Mouse (Mus musculus) telencephalon, adult 2 months (tissue): ENCODE results near the gene Srrm1.
"Not testable (repeated sequence)": the region's sequence is repeated elsewhere in the genome, so short reads cannot be mapped to it uniquely, and the experiment has no call there.

Source experiments
- DNase-seq: peaks from one replicate; pipeline ENCODE4 v3.0.0-alpha.2; 2011; ENCODE audit warnings: low read depth, low spot score

Srrm1 gene

GRCm38 (mm10) chr4:135301166-135301565, 52.0 kb downstream of the Srrm1 start:
- DNase-seq = no peak

DNA sequence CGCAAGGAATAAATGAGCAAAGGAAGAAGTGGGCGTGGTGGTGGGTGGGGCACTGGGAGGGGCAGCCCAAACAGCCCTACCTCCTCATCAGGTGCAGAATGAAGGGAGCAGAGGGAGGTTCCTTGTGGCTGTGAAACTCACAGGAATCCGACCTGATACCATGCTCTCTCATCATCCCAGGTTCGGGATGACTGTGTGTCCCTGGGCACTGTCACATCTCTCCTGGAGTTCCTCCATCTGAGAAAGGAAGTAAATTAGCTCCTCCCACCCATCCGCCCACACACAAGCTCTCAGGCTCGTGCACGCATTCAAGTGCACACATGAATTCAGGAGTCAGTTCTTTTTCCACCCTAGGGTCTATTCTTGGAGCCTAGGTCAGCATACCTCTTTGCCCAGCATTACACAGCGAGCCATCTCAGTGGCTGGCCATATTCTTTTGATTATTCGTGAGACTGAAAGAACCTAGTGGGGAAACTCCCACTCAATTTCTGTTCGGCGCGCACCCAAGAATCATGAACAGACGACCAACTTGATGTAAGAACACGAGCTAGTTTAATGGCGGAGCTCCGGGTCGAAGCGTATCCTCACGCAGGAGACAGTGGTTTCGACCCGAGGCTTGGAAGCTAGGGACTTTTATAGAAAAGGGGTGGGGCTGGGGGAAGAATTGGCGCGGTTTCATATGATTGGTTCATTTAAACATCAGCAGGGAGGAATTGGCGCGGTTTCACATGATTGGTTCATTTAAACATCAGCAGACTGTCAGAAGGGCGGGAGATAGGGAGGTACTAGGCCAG, 52.7 kb downstream of the Srrm1 start:
- no peak for DNase-seq

GRCm38 (mm10) chr4:135298680-135299079, 54.4 kb downstream of the Srrm1 start:
- DNase-seq = no peak

GRCm38 (mm10) chr4:135297931-135298546, 55.1 kb downstream of the Srrm1 start:
- DNase-seq = peak; percentile 83

DNA sequence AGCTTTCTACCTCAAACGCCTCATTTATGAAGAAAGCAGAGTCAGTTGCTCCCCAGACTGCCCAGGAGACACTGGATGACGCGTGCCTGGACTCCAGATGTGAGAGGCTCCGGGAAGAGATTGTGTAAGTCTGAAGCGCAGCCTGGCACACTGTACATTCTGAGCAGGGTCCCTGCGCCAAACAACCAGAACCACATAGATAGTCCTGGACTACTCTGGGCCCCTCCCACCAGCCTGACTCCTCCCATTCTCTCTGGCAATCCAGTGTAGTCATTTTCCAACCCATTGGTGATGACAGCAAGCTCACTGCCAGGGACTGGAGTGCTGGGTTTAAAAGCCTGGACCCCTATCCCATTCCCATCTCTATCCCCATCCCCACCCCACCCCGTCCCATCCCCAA, 56.0 kb downstream of the Srrm1 start:
- DNase-seq = no peak

DNA sequence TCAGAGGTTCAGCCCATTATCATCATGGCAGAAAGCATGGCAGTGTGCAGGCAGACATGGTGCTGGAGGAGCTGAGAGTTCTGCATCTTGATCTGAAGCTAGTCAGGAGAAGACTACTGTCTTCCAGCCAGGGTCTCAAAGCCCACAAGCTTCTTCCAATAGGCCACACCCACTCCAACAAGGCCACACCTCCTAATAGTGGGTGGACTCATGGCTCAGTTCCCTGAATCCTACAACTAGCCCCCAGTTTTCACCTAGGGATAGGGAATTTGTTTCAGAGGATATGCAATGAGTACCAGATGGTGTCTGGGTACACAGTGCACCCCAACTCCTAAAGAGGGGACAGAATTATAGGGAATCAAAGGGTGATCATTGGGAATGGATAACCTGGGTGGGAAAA, 56.6 kb downstream of the Srrm1 start:
- no peak for DNase-seq

GRCm38 (mm10) chr4:135293813-135294212, 59.3 kb downstream of the Srrm1 start:
- DNase-seq = no peak

GRCm38 (mm10) chr4:135292477-135293089, 60.5 kb downstream of the Srrm1 start:
- DNase-seq = no peak

DNA sequence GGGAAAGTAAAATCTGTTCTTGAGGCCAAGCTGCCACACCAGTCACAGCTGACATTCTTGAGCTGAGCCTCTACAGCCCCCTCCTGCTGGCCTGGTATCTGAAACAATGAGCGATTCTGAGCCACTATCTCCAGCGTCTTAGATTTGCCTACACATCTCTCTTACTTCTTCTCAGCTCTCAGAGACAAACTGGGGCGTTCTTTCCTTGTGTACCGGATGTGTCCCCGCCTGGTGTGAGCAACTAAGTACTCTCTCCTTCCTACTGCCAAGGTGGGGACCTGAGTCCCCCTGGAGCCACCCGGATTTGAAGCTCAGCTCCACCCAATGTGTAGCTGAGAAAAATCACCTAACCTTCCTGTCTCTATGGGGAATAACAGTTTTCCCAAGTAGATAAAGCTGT, 61.3 kb downstream of the Srrm1 start:
- DNase-seq = no peak

DNA sequence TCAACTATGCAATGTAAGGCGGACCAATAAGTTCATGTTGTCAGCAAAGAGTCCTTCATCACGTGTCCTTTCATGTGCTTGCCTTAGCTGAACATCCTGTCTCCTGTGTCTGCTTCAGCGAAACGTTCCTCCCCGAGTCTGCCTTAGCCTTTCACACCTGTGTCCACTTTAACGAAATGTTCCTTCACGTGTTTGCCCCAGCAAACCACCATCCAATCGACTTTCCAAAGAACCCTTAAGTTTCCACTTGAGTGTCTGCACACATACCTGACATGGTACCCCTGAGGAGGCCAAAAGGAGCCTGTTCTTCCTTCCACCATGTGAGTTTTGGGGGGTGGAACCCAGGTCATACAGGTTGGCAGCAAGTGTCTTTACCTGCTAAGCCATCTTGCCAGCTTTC, 61.9 kb downstream of the Srrm1 start:
- DNase-seq = no peak

DNA sequence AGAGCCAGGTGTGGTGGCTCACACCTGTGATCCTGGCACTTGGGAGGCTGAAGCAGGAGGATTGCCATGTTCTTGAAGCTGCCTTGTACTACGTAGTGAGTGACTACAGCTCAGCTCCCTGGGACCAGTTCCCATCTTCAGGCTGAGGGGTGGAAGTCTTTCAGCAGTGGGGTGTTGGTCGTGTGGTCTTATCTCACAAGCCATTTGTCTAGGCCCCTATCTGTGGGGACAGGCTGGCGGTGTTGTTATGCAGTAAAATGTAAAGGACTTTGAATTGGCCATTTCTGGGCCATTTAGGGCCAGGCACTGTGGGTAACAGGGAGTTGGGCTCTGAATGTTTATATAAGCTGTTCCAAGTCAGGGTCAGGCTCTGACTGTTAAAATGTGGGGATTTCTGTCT, 65.1 kb downstream of the Srrm1 start:
- no peak for DNase-seq

DNA sequence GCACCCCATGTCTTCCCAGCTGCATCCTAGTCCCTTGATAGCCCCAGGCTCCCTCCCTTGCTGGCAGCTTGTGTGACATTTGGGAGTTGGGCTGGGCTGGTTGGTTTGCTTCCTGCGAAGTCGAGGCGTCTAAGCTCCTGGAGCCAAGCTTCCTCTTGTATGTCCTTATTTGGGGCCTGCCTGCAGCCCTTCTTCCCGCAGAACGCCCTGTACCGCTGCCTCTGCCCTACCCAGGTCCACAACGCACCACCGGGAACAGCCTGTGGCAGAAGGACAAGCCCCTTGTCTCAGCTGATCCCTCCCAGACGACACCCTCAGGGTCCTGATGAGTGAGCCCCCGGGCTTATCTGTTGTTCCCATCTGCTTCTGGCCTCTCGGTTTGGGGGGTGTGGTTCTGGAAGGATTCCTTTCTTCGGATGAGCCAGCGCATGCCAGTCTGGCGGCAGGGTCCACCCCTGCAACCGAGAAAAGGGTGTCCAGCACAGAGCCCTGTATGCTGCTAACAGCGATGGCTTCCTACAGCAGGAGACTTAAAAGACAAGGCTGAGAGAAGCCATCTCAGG, 66.2 kb downstream of the Srrm1 start:
- no peak for DNase-seq

DNA sequence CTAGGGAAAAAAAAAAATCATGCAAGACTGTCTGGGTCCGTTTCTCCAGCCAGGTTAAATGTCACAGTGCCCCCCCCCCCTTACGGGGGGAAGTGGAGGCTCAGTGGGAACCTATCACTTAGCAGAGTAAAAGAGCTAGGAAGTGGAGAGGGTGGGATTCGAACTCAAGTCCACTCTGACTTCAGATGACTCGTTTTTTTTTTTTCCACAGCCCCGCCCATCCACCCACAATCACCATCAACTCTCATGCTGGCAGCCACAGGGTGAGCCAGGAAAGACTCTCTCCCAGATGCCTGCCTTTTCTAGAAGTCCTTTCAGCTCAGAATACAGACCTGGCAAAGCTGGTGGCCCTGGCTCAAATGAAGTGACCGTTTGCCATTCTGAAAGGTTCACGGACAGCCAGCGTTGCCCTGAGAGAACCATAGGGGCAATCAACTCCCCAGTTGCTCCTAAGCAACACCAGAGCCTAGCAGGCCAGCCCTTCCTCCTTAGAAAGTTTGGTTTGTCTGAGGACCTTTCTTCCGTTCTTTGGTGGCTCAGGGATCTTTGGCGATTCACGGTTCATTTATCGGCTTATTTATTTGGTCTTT, 67.0 kb downstream of the Srrm1 start:
- DNase-seq = no peak

DNA sequence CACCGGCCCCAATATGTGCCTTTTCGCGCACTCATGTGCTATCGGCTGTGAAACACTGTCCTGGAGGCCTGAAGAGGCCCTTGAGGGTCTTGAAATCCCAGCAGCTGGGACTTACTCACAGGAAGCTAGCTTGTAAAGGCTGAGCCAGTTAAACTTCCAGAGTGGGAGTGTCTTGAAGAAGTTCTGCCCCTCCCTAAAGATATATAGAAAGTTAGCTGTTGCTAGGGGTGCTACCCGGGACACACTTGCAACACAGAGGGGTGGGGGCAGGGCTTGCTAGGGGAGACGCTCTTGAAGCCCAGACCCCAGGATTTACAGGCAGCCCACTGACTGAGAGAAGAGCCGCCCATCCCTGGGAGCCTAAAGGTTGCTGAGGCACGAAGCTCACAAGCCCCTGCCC, 67.7 kb downstream of the Srrm1 start:
- no peak for DNase-seq

- no peak for DNase-seq
These were observed 69.2 kb downstream of the Srrm1 start for GRCm38 (mm10) chr4:135283875-135284274.

GRCm38 (mm10) chr4:135283417-135283816, 69.7 kb downstream of the Srrm1 start:
- DNase-seq = no peak

DNA sequence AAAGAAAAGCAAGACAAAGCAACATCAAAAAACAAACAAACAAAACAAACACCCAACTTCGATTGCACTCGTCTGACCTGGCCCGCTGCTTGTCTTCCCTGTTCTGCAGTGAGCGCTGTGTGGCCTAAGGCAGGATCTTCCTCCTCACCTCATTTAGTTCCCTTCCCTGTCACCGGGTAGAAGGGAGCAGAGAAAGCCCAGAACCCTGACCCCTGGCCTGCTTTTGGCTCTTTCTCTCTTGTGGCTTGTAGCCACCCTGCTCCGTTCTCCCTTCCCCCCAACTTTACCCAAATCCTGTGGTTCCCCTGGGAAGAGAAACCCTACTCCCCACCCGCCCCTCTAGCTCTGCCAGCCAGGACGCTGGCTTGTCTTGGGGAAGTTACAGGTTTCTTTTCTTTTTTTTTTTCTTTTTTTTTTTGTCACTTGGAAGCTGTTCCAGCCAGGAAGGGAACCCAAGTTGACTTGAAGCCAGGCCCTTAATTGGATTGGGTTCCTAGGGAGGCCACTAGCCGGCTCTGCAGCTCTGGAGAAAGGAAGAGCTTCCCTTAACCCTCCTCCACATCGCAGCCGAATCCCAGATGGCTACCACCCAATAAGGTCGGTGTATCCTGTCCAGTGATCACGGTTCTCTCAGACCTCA, 70.3 kb downstream of the Srrm1 start:
- no peak for DNase-seq

GRCm38 (mm10) chr4:135280016-135280415, 73.1 kb downstream of the Srrm1 start:
- not testable (repeated sequence) for DNase-seq

DNA sequence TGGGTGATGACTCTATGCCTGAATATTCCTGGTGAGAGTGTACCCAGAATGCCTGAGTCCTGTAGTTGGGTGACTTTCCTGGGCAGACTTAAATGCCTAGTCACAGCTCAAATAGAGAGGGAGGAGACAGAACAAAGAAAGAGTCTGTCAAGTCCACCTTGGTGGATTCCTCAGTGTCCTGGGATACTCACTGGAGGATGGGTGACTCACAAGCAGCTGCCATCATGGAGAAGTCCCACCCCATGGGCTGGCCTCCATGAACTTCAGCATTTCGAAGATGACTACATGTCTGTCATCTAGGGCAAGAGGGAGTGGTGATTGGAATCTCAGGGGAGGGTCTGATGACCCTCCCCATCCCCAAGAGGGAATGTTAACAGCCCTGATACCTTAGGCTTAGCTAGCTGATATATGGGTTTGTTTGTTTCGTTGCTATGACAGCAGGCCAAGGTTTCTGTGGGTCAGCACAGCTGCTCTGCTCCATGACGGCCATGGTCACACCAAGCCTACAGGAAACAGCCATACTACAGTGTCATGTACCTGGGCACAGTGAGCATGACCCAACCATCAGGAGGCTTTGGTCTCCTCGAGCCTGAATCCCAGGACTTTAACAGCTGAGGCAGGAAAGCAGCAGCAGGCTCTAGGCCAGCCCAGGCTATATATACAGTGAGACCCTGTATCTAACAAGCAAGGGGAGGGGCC, 76.3 kb downstream of the Srrm1 start:
- no peak for DNase-seq

GRCm38 (mm10) chr4:135274761-135275160, 78.4 kb downstream of the Srrm1 start:
- no peak for DNase-seq

- DNase-seq = no peak
These were observed 79.8 kb downstream of the Srrm1 start for GRCm38 (mm10) chr4:135273307-135273682.
